Mouse (Mus musculus) liver, embryonic 14.5 days (tissue): ENCODE measurements around the gene Erbb3.
"Not testable (repeated sequence)": the region's sequence is repeated elsewhere in the genome, so short reads cannot be mapped to it uniquely, and the experiment has no call there.

Source experiments
- CTCF ChIP-seq: IDR thresholded peaks from 2 replicates; pipeline ENCODE4 v1.5.1; 2016; ENCODE audit warnings: antibody characterized with exemption, low read depth, control low read depth
- EP300 ChIP-seq: IDR thresholded peaks from 2 replicates; pipeline ENCODE4 v1.6.1; 2016; ENCODE audit warnings: antibody characterized with exemption, low read depth

DNA sequence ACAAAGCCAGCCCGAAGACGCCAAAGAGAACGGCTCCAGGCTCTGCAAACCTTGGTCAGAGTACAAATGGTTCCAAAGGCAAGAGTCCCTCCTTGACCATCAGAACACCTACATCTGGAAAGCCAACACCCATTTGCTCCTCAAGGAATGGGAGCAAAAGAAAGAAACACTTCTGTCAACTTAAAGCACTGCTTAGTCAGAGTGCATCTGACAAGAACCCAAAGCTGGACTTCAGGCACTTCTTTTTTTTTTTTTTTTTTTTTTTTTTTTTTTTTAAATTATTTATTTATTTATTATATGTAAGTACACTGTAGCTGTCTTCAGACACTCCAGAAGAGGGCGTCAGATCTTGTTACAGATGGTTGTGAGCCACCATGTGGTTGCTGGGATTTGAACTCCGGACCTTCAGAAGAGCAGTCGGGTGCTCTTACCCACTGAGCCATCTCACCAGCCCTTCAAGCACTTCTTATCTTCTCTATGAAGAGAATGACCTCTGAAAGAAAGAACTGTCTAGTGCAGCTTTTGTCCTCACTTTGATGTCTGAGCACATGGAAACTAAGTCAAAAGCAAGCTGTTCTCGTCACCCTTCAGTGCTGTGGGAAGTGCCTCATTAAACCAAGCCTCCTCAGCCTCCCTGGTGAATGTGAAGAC lies 26.5 kb upstream of the Erbb3 start:
- not testable (repeated sequence) for TF ChIP-seq CTCF, EP300
